Mouse (Mus musculus) lung, postnatal 0 days (tissue): Measurements from ENCODE around the gene Fzd4.

Experiments
- CTCF ChIP-seq: IDR thresholded peaks from 2 replicates; pipeline ENCODE4 v1.5.1; 2016; ENCODE audit warnings: antibody characterized with exemption, mild to moderate bottlenecking
- EP300 ChIP-seq: IDR thresholded peaks from 2 replicates; pipeline ENCODE4 v1.6.1; 2016; ENCODE audit warnings: antibody characterized with exemption, mild to moderate bottlenecking, control low read depth

DNA sequence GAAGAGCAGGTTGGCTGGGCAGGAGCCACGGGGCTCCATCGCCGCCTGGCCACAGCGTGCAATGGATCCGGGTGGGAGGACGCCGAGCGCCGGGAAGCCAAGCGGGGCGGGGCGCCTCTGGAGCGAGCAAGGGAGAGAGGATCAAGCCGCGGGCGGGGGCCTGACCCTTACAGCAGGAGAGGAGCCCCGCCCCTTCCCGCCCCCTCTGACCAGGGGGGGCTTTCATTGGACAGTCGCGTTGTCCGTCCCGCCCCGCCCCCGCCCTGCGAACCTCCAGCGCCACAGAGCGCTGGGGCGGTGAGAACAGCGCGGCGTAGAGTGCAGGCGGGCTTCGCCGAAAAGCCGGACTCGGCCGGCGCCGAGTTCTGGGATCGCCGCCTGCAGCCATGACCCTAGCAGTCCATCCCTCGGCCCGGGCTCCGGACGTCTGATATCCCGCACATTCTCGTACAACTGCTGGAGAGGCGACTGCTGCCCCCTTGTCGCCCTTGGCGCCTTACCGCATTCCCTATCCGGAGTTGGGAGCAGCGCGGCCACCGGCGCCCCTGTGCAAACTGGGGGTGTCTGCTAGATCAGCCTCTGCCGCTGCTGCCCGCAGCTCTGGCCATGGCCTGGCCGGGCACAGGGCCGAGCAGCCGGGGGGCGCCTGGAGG, at the start of gene Fzd4, which contains the start of gene Tmem135:
- peak; percentile 24 for TF ChIP-seq CTCF
- no peak for TF ChIP-seq EP300
